Mouse (Mus musculus) spleen, postnatal 0 days (tissue): ENCODE measurements around the gene Ap4e1. TPM values are rescaled to one million over a fixed set of nuclear protein-coding genes. Genes with fewer than 3 reads are reported as not detected.

Experiments
- polyA plus RNA-seq: library from polyadenylated mRNA; unstranded; fragments of >200 nt; fragmentation: Nextera tagmentation; extraction: Ambion mirVana; gene quantifications from 2 replicates; pipeline ENCODE4 v1.2.1, GENCODE M21; 2015

Ap4e1 gene
- polyA plus RNA-seq, result 4.5 and 6.1 TPM in 2 replicates

DNA sequence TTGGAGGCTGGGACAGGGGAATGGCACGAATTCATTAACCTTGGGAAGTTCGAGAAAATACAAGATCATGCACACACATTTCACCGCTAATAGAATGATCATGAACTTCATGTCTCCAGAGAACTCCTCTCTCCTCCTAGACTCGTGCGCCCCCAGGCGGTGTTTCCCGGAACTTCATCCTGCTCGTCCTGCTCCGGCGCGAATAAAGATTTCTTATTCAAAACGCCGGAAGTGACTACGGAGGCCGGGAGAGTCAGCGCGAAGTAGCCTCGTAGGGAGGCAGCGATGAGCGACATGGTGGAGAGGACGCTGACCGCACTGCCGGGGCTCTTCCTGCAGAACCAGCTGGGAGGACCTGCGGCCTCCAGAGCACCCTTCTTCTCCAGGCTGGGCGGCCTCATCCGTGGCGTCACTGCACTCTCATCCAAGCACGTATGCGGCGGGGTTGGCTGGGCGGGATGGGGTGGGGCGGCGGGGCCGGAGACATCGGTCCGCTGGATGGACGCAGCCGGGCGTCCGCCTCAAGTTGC lies at the start of gene Ap4e1:
Gene Ap4e1 (plus strand): TSS at position 249 of the 530 bp plus-strand sequence.

DNA sequence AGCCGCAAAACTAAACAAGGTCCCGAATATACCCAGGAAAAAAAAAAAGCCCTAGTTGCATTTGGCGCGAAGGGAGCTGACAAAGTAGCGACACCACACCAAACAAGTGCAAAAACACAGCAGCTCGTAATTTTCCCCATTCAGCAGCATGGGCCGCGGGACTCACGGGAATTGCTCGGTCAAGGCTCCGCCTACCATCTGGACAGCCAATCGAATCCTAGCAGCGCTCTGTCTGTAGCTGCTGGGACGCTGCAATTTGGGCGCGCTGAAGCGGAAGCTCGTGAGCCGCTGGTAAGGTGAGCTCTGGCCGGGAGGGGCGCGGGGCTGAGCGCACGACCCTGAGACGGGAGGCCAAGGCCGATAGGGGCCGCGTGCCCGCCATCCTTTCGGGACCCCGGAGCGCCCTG lies 61.9 kb downstream of the Ap4e1 start, which contains the start of gene Blvra:
Gene Blvra (plus strand): TSS at position 231 of the 407 bp plus-strand sequence.

Other genes starting within 250 kb of the Ap4e1 start
- gene Usp50, start 225.2 kb upstream of the Ap4e1 start, polyA plus RNA-seq, result 2.0 and 2.6 TPM in 2 replicates
- 29.3 and 31.1 TPM in 2 replicates for gene Trpm7, start 132.5 kb upstream of the Ap4e1 start, polyA plus RNA-seq
- 27.2 and 29.6 TPM in 2 replicates for gene Sppl2a, start 75.5 kb upstream of the Ap4e1 start, polyA plus RNA-seq
- gene Blvra, start 61.9 kb downstream of the Ap4e1 start, polyA plus RNA-seq, result 76.3 and 81.5 TPM in 2 replicates
- gene Ncaph, start 125.2 kb downstream of the Ap4e1 start, polyA plus RNA-seq, result 53.2 and 59.3 TPM in 2 replicates
- gene Itpripl1, start 134.7 kb downstream of the Ap4e1 start, polyA plus RNA-seq, result 31.3 and 32.7 TPM in 2 replicates
- gene 1810024B03Rik, start 199.6 kb downstream of the Ap4e1 start, polyA plus RNA-seq, result 1.7 and 2.1 TPM in 2 replicates
- 24.7 and 26.7 TPM in 2 replicates for gene Snrnp200, start 199.7 kb downstream of the Ap4e1 start, polyA plus RNA-seq
- 44.3 and 45.0 TPM in 2 replicates for gene Ciao1, start 239.1 kb downstream of the Ap4e1 start, polyA plus RNA-seq
- 17.2 and 19.0 TPM in 2 replicates for gene Tmem127, start 239.2 kb downstream of the Ap4e1 start, polyA plus RNA-seq